Mouse (Mus musculus) kidney, adult 2 months (tissue): ENCODE data around the gene Hpd. TPM values are rescaled to one million over a fixed set of nuclear protein-coding genes. Genes with fewer than 3 reads are reported as not detected.

Source experiments
- DNase-seq: peaks from one replicate; pipeline ENCODE4 v3.0.0; 2021
- H3K27ac ChIP-seq: fragments of 200-500 bp; 2 replicates; pipeline ENCODE4 v1.5.1; 2012; ENCODE audit warnings: low read depth, low read length, control low read depth, inconsistent platforms; ENCODE audit not compliant: insufficient read depth
- H3K27me3 ChIP-seq: fragments of 200-500 bp; replicated peaks from 2 replicates; pipeline ENCODE4 v1.6.1; 2012; ENCODE audit warnings: mild to moderate bottlenecking, moderate library complexity, low read length, inconsistent platforms; ENCODE audit not compliant: control insufficient read depth, insufficient read depth
- H3K36me3 ChIP-seq: fragments of 200-500 bp; 2 replicates; pipeline ENCODE4 v1.6.1; 2012; ENCODE audit warnings: mild to moderate bottlenecking, moderate library complexity, low read length, inconsistent platforms; ENCODE audit not compliant: control insufficient read depth, insufficient read depth
- H3K4me1 ChIP-seq: fragments of 200-500 bp; 2 replicates; pipeline ENCODE4 v1.6.1; 2011; ENCODE audit warnings: low read length; ENCODE audit not compliant: control insufficient read depth, insufficient read depth
- H3K4me3 ChIP-seq: fragments of 200-500 bp; 2 replicates; pipeline ENCODE4 v1.5.1; 2011; ENCODE audit warnings: mild to moderate bottlenecking, low read depth, low read length, control low read depth; ENCODE audit not compliant: insufficient read depth
- CTCF ChIP-seq: fragments of 200-500 bp; conservative IDR thresholded peaks from 2 replicates; pipeline ENCODE4 v1.5.1; 2011; ENCODE audit warnings: low read depth, mild to moderate bottlenecking, control low read depth, low read length, moderate library complexity, mixed read lengths; ENCODE audit not compliant: insufficient read depth, insufficient read length
- POLR2A ChIP-seq: fragments of 200-500 bp; IDR thresholded peaks from one replicate; pipeline ENCODE4 v1.6.1; 2011; ENCODE audit warnings: low read depth, low read length, control low read depth
- WGBS: fragments of 180-500 bp; shearing (Covaris S2); methylation state at CpG from one replicate; pipeline ENCODE4 v1.1.7; 2018; 5-methylcytosine and 5-hydroxymethylcytosine counted together
- polyA plus RNA-seq: library from polyadenylated mRNA; depleted of rRNA; stranded (reverse); fragments of >200 nt; gene quantifications from 2 replicates; pipeline ENCODE4 v1.2.3, GENCODE M21; 2012

Hpd gene
- polyA plus RNA-seq, 1 experiment = 418 TPM

DNA sequence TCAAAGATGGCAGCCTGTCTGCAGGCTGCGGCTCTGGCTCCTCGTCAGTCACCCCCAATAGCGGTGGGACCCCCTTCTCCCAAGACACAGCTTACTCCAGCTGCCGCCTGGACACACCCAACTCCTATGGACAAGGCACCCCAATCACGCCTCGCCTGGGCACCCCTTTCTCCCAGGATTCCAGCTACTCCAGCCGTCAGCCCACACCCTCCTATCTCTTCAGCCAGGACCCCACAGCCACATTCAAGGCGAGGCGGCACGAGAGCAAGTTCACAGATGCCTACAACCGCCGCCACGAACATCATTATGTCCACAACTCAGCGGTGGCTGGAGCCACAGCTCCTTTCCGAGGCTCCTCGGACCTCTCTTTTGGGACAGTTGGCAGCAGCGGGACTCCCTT is 35.0 kb downstream of the Hpd start:
- Histone ChIP-seq H3K27me3 (no peaks in the 10 kb centered on the region), H3K27ac (no peak overlapping the region), H3K4me1 (peaks cover 23% of the 10 kb centered on the region; the same call in 1 of the 2 replicates), H3K4me3 (no peak overlapping the region), H3K36me3 (no peaks in the 10 kb centered on the region; the same call in 1 of the 2 replicates)
- DNase-seq = no peak
- 92% methylated on average over 17 of the region's 17 CpGs for WGBS
- no peak for TF ChIP-seq CTCF
- no peak for TF ChIP-seq POLR2A

DNA sequence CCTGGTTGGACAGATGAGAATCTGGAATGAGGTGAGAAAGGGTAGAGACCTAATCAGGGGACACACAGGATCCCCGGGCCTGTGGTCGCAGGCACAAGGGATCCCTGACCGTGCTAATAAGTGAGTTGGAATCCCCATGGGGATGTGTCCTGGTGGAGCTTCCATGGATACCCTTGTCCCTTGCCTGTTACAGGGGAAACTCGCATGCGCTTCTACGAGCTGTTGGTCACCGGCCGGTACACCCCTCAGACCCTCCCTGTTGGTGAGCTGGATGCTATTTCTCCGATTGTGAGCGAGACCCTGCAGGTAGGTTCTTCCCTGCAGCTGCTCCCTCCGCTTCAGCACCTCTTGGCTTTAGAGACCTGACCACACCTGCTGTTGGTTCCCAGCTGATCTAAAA is 36.2 kb downstream of the Hpd start:
- 90% methylated on average over 11 of the region's 11 CpGs for WGBS
- H3K27me3 ChIP-seq = no peaks in the 10 kb centered on the region
- TF ChIP-seq POLR2A (no peak), CTCF (no peak)
- no peak overlapping the region for H3K4me3 ChIP-seq
- H3K4me1 ChIP-seq = peaks cover 23% of the 10 kb centered on the region; the same call in 1 of the 2 replicates
- DNase-seq = no peak
- H3K36me3 ChIP-seq = no peaks in the 10 kb centered on the region; the same call in 1 of the 2 replicates
- H3K27ac ChIP-seq = no peak overlapping the region

DNA sequence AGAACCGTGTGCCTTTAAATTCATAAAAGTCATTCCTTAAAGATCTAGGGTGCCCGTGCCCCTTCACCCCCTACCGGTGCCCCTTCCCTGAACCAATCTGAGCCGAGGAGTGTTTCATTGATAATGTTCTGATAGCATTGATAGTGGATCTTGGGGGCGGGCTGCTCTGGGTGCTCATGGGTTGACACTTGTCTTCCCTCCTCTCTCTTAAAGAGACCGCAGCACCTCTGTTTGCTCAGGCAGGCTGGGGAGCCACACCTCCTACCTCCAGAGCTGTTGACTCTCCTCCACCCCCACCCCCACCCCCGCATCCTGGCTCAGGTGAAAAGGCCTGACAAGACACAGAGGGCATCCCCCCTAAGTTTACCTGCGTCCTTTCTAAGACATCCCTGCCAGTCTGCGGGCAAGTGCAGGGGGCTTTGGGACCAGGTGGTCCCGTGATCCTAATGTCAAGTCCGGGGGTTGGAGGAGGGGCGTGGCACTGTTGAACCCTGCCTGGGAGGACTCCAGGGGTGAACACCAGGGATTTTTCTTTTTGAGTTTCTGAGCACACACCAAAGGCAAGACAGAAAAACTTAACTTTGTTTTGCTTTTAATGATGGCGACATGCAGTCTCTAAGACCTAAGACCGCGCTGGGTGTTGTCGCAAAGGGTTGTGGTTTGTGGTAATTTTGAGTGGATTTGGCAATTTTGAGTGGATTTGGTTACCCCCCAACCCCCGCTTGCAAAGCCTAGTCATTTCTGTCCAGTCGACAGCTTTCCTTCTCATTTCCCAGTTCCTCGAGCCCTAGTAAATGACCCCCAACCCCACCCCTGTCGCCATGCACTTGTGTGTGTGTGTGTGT is 37.6 kb downstream of the Hpd start:
- TF ChIP-seq POLR2A (no peak), CTCF (no peak)
- Histone ChIP-seq H3K4me1 (peaks cover 12% of the 10 kb centered on the region; the same call in 1 of the 2 replicates), H3K27me3 (no peaks in the 10 kb centered on the region), H3K36me3 (no peaks in the 10 kb centered on the region; the same call in 1 of the 2 replicates), H3K4me3 (peak overlapping the region; percentile 6), H3K27ac (no peak overlapping the region)
- 44% methylated on average over 20 of the region's 20 CpGs for whole genome bisulfite sequencing
- DNase-seq = no peak

DNA sequence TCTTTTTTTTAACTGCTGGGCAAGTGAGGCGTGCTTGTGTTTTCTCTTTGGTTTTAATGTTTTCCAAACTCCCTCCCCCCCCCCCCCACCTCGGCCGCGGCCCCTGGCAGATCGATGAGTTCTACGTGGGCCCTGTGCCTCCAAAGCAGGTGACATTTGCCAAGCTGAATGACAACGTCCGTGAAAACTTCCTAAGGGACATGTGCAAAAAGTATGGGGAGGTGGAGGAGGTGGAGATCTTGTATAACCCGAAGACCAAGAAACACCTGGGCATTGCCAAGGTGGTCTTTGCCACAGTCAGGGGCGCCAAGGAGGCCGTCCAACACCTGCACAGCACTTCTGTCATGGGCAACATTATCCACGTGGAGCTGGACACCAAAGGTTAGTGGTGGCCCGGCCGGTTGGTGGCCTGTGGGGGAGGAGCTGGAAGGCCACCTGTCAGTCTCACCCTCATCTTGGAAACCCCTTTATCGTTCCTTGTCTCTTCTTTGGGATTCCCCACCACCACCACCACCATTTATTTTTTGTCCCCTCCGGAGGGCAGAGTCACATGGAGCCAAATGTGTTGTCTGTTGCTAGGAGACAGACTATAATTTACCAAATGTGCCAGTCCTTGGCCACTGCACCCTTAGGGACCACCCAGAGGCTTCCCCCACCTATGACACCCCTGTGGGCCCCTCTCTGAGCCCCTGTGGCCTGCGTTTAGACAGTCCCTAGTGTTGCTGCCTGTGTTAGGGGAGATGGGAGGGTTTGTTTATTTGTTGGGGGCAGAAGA is 38.4 kb downstream of the Hpd start:
- TF ChIP-seq POLR2A (no peak), CTCF (no peak)
- peak overlapping the region; percentile 6 for H3K4me3 ChIP-seq
- H3K27me3 ChIP-seq = no peaks in the 10 kb centered on the region
- no peaks in the 10 kb centered on the region; the same call in 1 of the 2 replicates for H3K36me3 ChIP-seq
- peaks cover 8% of the 10 kb centered on the region; the same call in 1 of the 2 replicates for H3K4me1 ChIP-seq
- H3K27ac ChIP-seq = no peak overlapping the region
- WGBS = 8% methylated on average over 17 of the region's 17 CpGs
- no peak for DNase-seq

DNA sequence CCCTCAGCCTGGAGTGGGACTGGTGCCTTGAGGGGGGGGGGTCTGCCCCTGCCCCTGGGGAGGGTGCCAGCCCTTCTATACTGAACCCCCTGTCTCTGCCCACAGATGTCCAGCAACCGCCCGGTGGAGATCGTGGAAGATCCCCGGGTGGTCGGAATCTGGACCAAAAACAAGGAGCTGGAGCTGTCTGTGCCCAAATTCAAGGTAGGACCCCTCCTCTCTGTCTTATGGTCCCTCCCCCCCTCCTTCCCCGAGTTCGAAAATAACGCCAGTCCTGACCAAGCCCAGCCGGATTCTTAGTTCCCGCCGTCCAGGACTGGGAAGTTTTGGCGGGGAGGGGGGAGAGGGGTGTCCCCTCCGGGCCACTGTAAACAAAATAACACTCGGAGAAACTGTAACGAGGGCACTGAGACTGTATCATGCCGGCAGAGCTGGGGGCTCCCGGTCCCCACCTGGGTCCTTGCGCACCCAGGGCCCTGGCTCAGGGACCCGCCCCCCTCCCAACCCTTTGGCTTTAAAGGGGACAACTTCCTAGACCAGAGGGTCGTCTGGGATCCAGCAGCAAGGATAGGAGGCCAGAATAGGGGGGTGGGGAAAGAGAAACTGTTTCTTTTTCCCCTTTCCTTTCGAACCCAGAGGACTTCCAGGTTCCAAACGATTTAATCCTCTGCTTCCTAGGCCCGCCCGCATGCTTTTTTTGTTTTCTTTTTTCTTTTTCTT is 39.1 kb downstream of the Hpd start:
- H3K4me3 ChIP-seq = peak overlapping the region; percentile 57
- whole genome bisulfite sequencing = 3% methylated on average over 24 of the region's 24 CpGs
- no peaks in the 10 kb centered on the region for H3K27me3 ChIP-seq
- H3K36me3 ChIP-seq = no peaks in the 10 kb centered on the region; the same call in 1 of the 2 replicates
- no peak for TF ChIP-seq POLR2A
- TF ChIP-seq CTCF = no peak
- H3K27ac ChIP-seq = peak overlapping the region; percentile 4
- H3K4me1 ChIP-seq = peaks cover 8% of the 10 kb centered on the region; the same call in 1 of the 2 replicates
- DNase-seq = peak; percentile 54

DNA sequence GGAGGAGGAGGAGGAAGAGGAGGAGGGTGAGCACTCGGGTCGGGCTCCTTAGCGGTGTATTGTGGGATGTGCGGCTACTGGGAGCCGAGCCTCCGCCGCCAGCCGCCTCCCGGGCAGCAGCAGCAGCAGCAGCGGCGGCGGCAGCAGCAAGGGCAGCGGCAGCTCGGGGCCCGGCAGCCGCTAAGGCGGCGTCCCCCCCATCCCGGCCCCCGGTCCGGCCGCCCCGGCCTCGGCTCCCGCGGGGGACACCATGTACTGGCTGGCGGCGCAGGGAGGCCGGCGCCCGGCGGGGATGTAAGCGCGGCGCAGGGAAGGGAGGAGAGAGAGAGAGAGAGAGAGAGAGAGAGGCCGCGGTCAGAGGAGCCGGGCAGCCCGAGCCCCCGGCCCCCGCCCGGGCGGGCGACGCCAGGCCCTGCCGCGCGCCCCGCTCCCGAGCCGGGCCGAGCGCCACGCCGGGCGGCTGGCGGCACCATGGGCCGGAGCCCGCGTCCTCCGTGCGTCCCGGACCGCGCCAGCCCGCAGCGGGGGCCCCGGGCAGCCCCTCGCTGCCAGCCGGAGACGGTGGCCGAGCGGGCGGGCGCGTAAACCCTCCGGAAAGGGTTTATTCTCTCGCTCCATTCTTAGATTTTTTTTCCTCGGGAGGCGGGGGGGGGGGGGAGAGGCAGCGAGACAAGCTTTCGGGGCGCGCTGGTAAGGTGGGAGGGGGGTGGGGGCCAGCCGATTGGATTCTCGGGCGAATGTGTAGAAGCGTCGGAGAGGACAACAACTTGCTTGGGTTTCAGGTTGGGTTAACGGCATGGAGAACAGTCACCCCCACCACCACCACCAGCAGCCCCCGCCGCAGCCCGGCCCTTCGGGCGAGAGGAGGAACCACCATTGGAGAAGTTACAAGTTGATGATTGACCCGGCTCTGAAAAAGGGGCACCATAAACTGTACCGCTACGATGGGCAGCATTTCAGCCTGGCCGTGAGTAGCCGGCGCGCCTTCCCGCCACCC is 40.1 kb downstream of the Hpd start, which contains the start of gene Setd1b:
Gene Setd1b (plus strand): TSS at position 33 of the 997 bp plus-strand sequence.
- no peaks in the 10 kb centered on the region for H3K27me3 ChIP-seq
- peak; percentile 81 for DNase-seq

More for the DNA sequence above, 40.1 kb downstream of the Hpd start, which contains the start of gene Setd1b:
- Histone ChIP-seq H3K27ac (peak within 1 kb of the TSS; percentile 96), H3K36me3 (no peaks in the 10 kb centered on the region), H3K4me3 (peak within 1 kb of the TSS; percentile 57), H3K4me1 (peaks cover 8% of the 10 kb centered on the region)
- under 1% methylated on average over 75 of the region's 103 CpGs for WGBS
- TF ChIP-seq POLR2A (no peak), CTCF (no peak)
